Mouse (Mus musculus): ENCODE data around the gene Rasgef1a.

Rasgef1a gene

DNA sequence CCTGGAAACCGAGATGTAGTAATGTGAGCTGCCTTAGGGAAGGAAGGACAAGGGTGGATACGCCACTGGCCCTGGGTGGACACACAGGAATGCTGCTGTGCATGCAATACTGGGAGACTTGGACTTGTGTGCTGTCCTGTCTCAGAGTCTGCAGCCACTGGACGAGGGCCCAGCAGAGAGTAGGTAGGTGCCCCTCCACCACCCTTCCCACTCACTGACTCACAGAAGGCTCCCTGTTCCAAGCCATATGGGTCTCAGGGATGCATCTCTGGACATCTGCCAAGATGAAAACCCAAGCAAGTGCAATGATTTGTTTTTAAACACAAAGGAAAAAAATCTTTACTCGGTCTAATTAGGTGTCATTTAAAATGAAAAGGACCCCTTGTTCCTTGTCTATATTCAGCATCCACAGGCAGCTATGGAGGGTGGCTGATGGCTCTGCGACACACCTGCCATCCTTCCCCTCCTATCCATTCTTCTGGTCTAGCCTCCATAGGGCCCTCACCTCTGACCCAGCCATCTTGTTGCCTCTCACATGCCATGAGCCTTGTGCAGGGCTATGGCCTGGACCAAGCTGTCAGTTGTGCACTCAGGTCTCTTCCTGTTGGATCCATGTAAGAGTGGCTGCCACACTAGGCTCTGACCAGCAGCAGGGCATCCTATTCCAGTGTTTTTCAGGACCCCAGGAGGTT is 59.2 kb downstream of the Rasgef1a start:
- DNase-seq (ENCODE audit: inconsistent age in 2 of 2, low spot score in 1 of 2): no peak

DNA sequence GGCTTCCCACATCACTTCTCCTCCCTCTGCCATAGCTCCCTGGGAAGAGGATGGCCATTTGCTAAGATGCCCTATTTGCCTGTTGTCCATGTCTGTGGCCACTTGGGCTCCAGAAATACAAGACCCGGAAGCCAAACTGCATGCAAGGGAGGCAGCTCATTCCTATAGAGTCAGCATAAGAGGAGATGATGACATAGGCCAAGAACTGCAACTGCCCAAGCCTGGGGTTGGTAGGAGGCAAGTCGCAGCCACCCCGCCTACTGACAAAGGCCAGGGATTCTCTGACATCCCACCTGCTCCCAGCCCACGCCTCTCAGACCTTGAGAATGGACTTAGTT is 59.7 kb downstream of the Rasgef1a start:
- DNase-seq (ENCODE audit: inconsistent age in 2 of 2, low spot score in 1 of 2): no peak

DNA sequence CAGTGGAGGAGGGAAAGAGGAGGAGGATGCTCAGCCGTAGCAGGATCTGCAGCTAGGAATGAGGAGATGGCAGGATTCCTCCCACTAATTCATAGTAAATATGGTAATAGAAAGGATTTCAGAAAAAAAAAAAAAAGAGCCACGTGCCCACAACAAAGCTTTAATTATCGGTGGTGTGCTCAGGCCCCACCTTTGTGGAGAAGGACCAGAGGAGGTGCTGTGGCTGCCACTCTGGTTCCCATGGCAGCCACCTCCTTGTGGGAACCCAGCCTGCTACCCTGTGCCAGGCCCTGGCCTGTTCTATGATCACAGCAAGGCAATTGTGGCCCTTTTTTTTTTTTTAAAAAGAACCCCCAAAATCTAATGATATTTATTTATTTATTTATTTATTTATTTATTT is 60.2 kb downstream of the Rasgef1a start:
- DNase-seq (ENCODE audit: inconsistent age in 2 of 2, low spot score in 1 of 2): no peak

DNA sequence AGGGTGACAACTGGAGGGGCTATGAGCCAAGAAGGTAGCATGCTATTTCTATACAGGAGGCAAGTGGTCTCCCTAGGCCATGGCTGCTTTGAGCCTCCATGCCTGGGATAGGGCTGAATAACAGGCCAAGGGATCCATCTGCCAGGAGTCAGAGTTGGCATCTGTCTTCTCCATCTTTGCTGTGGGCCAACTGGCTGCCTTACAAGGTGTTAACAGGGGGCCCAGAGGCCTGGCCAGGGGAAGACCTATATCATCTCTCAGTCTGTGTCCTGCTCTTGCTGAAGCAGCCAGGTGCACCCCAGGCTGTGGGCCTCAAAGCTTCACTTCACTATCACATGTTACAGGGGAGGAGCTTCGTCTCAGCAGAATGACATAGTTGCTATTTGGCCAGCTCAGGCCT is 60.9 kb downstream of the Rasgef1a start:
- no peak for DNase-seq (ENCODE audit: inconsistent age in 2 of 2, low spot score in 1 of 2)

DNA sequence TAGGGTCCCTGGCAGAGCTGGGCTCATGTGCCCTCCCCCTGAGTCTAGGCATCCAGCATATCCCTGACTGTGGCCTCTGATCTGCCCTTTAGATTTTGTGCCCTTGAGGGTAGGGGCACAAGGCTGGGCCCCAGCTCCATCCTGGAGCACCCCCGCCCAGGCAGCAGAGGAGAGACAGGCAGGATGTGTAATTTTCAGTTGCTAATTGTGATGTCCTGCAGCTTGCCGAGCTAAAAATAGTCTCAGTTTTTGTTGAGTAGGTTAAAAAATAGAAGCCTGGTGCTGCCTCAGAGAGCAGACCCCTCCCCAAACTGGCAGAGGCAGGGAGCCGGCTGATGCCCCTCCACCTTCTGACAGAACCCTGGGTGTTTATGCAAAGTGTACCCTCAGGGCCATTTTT is 62.9 kb downstream of the Rasgef1a start:
- no peak for DNase-seq (ENCODE audit: inconsistent age in 2 of 2, low spot score in 1 of 2)

DNA sequence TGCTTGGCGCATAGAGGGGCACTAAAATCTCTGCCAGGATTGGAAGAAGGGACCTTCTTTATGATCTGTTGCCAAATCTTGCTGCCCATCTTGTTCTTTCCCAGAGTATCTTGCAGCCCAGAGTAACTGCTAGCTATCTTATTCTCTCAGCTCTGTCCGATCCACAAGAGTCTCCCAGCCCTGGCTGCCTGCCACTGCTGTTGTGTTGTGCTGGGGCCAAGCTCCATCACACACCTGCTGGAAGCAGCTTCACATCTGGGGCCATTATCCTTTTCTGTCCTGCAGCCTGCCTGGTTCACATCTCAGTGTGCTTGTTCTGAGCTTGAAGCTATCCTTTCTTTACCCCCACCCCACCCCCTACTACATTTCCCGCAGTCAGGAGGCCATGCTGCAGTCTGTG is 65.0 kb downstream of the Rasgef1a start:
- DNase-seq (ENCODE audit: inconsistent age in 2 of 2, low spot score in 1 of 2): no peak

DNA sequence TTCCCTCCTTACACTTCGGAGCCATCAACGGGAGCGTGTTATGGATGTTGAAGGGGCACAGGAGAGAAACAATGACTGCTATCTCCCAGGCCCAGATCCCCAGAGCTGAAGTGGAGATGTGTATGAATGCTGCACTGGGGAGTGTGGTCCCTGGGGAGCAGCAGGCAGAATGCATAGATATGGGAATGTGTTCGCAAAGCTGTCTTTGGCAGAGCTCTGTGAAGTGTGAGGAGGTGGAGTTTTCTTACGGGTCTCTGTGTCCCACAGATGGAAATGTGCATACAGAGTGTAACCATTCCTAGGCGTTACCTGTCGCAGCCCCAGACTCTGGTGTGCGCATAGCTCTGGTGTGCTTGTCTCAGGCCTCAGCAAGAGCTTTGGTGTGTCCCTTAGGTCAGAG is 65.5 kb downstream of the Rasgef1a start:
- no peak for DNase-seq (ENCODE audit: inconsistent age in 2 of 2, low spot score in 1 of 2)

DNA sequence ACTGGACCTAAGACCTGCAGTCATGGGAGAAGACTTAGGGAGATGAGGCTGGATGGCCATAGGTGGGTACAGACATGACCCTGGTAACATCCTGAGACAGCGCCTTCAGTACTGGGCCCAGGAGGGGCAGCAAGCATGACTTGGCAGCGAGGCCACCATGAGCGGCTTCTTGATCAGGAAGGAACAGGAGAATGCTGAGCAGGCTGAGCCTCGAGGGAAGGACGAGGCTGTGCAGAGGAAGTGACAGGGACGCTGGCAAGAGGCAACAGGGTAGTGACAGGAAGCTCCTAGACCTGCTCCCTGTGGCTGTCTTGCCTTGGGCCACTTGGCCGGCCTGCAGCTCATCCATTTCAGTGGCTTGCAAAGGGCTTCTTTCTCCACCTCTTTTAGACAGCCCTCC is 66.2 kb downstream of the Rasgef1a start:
- no peak for DNase-seq (ENCODE audit: inconsistent age in 2 of 2, low spot score in 1 of 2)

DNA sequence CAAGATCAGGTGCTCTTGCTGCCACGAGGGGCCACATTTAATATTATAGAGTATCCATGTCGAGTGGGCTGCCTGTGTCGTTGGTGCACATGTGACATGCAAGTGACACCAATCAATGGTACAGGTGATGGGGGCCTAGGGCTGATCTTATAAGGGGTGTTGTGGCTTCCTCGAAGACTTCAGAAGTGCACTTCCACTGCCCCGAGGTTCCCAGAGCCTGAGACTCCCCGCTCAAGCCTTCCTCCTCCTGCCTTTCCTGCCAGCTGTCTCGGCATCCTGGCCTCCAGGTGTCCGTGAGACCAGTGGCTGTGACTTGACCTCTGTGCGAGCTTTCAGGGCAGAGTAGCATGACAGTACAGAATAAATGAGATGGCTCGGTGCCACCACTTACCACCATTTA is 67.5 kb downstream of the Rasgef1a start:
- no peak for DNase-seq (ENCODE audit: inconsistent age in 2 of 2, low spot score in 1 of 2)

DNA sequence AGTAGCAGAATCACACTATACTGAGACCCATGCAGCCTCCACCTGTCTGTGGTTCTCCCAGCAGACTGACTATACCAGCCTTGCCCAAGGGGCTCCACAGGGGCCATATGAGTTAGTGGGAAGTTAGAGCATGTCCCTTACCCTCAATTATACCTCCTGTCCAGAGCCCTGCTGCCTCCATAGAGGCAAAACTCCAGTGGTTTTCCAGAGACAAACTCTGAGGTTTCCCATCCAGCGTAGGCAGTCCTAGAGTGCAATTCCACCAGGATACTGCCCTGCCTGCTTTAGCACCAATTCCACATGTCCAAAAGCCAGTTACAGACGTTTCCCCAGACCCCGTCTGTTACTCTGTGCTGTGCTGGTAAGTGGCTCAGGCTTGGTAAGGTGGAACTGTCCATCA is 68.1 kb downstream of the Rasgef1a start:
- DNase-seq (ENCODE audit: inconsistent age in 2 of 2, low spot score in 1 of 2): no peak

DNA sequence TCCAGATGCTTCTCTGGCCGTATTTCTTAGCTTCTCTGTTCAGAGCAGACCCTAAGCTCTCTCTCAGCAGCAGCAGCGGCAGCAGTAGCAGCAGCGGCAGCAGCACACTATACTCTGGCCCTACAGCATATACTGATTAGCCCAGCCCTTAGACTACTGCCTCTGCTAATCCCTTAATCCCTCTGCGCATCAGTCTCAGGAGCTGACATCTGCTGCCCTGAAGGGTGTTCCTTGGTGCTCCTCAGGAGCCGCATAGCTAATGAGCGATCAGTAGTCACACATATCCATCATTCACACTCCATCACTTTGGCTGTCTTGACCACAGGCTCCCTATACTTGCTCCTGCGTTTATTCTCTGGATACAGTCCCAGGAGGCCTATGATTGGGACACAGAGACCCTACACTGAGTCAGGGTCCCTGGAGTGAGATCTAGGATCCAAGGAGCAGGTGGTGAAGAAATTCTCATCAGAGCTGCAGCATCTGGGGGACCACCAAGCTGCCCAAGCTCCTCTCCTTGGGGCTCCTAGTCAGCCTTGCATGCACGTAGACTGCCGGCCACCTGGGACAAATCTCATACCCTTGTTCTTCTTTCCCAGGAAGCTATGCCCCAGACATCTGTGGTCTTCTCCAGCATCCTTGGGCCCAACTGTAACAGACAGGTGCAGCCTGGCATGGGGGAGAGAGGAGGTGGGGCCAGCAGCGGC is 68.7 kb downstream of the Rasgef1a start:
- no peak for DNase-seq (ENCODE audit: inconsistent age in 2 of 2, low spot score in 1 of 2)

DNA sequence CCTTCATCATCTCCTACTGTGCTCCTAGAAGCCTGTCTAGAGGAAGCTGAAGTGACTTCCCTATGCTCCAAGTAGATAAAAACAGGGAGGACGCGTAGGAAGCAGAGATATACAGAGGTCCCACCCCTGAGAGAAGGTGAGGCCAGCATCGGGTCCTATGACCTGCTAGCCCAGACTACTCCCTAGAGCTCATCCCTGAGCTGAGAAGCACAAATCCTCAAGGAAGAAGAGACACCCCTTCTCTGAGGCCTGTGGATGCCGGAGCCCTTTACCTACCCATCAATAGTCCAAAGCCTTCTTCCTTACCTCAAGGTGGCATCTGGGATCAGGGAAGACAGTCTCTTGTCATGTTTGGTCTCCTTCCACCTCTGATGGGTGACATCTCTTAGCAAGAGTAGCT is 69.5 kb downstream of the Rasgef1a start:
- DNase-seq (ENCODE audit: inconsistent age in 2 of 2, low spot score in 1 of 2): no peak

DNA sequence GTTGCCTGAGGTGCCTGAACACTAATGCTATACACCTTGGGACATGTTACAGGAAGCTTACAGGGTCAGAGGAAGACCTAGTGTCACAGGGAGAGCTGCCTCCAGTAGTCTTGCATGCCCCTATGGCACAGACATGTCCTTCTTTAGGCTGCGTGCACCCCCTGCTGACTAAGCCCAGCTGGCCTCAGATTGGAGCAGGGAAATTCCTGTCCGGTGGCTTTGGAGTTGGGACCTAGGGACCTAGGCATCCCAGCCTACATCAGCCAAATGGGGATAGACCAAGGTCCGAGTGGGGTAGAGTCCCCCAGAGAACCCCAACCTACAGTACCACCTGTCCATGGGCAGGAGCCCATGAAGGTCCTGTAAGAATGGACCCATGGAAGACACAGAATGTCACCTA is 71.1 kb downstream of the Rasgef1a start:
- no peak for DNase-seq (ENCODE audit: inconsistent age in 2 of 2, low spot score in 1 of 2)

DNA sequence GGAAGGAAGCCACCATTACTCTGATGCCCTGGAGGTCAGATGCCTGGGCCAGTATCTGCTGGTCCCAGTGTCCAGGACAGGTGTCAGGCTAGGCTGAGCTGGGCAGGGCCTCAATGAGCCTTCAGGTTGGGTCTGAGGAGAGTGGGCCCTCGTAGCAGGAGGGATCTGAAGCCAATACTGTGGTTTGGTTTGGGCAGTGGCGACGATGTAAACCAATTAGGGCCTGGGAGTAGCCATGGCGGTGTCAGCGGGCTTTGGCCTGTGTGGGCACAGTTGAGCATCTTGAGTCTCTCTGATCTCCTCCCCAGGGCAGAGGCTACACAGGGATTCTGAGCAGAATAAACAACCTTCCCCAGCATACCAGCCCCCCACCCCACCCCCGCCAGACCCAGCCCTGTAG is 72.4 kb downstream of the Rasgef1a start:
- DNase-seq (ENCODE audit: inconsistent age in 2 of 2, low spot score in 1 of 2): no peak

DNA sequence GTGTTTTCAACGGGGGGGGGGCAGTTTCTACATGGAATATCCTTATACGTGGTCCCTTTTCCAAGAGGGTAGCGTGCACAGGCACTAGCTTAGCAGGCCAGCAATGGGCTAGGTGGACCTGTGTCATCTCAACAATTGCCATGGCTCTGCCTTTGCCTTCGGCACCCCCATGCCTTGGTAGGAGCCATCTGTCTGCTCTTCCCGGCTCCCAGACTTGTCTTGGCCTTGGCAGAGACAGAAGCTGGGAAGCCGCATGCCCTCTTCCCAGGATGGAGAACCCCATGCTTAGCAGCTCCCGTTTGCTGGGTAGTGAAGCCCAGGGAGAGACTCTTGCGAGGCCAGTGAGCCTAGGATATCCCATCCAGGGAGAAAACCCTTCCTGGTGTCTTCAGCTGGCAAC is 73.4 kb downstream of the Rasgef1a start:
- no peak for DNase-seq (ENCODE audit: inconsistent age in 2 of 2, low spot score in 1 of 2)

DNA sequence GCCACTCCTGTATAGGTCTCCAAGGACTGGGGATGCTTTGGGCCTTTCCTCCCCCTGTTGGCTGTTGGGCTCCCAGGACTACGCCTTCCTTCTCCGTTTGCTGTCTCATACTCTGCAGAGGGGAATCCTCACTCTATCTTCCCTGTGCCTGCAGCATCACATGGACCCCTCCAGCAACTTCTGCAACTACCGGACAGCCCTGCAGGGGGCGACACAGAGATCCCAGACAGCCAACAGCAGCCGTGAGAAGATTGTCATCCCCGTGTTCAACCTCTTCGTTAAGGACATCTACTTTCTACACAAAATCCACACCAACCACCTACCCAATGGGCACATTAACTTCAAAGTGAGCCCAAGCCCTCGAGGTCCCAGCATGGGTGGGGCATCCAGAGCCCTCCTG is 76.7 kb downstream of the Rasgef1a start:
- DNase-seq (ENCODE audit: inconsistent age in 2 of 2, low spot score in 1 of 2): no peak

DNA sequence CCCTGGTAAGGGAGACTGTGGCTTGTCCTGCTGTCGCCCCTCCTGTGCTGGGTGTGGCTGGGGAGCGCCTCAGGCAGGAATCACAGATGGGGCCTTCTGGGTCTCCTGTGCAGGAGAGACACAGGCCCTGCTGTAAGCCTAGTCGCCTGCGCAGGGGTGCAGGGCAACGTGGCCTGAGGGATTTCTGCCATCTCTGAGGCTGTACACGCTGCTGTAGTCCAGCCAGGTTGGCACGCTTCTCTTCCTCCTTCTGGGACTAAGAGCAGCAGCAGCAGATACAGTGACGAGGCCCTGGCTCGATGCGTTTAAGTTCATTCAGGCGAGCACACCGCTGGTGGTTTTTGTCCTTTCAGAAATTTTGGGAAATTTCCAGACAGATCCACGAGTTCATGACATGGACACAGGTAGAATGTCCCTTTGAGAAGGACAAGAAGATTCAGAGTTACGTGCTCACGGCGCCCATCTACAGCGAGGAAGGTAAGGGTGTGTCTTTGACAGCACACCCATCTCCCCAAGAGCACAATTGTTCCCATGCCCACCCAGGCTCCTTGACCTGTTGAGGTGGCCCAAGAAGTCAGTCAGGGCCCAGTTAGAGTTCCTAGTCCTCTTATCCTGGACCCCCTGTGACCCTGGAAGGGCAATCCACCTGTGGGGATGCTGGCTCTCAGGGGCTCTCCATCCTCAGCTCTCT is 77.7 kb downstream of the Rasgef1a start:
- DNase-seq (ENCODE audit: inconsistent age in 2 of 2, low spot score in 1 of 2): no peak

DNA sequence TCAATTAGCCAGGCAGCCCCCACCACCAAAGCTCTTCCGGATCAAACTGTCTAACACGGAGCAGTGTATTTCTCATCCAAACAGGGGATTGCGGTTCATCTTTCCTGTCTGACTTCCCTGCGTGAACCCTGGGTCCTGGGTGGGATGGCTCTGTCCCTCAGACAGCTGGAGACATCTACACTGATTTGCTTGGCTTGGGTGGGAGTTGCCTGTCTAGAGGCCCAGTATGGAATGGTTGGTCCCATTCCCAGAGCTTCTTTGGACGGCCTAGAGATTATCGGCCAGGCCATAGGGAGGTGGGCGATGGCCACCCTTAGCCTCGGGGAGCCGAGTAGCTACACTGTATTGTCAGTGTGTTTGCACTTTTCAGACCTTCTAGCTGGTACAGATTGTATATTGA is 79.6 kb downstream of the Rasgef1a start:
- DNase-seq (ENCODE audit: inconsistent age in 2 of 2, low spot score in 1 of 2): no peak

DNA sequence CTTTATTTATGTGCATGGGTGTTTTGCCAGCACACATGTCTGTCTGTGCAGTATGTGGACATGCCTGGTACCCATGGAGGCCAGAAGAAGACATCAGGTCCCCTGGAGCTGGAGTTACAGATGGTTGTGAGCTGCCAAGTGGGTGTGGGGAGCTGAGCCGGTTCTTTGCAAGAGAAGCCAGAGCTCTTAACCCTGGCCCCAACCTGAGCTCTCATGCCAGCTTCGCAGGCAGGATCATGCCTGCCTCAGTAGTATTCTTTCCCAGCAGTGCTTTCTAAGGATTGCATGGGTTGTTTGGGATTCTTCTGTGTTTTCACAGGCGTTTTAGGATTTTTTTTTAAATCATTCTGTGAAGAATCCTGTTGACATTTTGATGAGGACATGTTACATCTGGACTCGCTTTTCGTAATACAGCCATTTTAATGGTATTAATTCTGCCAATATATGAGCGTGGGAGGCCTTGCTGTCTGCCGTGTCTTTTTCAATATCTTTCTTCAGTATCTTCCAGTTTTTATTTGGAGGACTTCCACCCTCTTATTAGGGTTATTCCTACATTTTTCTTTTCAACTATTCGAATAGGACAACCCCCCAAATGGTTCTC is 86.6 kb downstream of the Rasgef1a start:
- no peak for DNase-seq (ENCODE audit: inconsistent age in 2 of 2, low spot score in 1 of 2)

DNA sequence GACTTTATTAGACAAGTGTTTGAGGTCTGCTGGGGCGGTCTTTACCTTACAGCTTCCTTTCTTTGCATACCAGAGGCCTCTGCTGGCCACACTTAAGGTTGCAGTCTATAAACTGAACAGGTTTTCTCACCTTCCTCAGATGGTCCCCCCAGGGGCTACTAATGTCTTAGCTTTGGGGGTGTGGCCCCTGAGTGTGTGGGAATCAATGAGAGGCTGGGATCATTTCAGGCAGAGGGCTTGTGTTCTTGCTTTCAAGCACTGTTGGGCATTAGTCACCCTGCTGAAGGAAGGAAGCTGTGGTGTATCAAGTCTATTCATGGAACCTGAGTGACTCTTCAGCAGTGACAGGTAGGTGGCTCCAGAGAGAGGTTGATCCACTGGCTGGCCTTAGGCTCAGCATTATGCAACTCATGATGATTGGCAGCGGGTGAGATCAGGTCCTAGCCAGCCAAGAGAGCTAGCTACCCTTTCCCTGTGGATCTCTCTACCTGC is 88.1 kb downstream of the Rasgef1a start:
- DNase-seq (ENCODE audit: inconsistent age in 2 of 2, low spot score in 1 of 2): peak in 1 of 2 experiments; percentile 40

DNA sequence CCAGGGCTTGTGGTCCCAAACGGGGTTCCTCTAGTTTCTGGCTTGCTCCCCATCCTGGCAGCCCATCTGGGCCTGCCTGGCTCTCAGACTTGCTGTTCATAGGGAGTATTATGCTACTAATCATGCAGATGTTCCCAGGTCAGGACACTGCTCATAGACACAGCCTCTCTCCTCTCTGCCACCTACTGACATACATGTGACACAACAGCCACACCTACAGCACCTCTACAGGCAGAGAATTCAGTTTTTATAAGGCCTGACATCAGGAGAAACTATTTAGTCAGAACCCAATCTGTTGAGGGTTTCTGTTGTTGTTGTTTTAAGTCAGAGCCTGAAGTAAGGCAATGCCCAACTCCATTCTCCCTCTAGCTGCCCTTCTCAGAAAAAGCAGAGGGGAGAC is 100.6 kb downstream of the Rasgef1a start:
- no peak for DNase-seq (ENCODE audit: inconsistent age in 2 of 2, low spot score in 1 of 2)

DNA sequence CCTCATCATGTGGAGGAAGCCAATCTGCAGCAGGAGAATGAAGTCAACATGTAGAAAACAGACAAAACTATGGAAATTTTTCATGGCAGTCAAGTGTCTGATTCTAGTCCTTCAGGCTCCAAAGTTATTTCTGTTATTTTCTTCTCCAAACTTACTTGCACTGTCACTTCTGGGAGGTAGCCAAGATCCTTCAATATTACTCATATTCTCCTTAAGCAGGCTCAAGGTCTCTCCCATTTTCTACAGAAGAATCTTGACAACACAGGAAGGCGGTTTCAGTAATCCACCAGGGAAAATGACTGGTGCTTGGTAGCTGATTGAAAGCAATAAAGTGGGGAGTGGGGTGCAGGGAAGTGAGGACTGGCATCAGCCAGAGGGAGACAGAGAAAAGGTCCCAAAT is 111.5 kb downstream of the Rasgef1a start:
- peak in 1 of 2 experiments; percentile 72 for DNase-seq (ENCODE audit: inconsistent age in 2 of 2, low spot score in 1 of 2)
